Comparison of ENCODE assay signal across 8 mouse cellular contexts in genomic region chr5:32713042-32713702, GRCm38 (mm10).
DNase-seq lines count a peak whose midpoint lies in the region; ATAC-seq and TF ChIP-seq lines count a peak whose summit lies in the region.

No protein-coding gene starts in this region.

- TF ChIP-seq CTCF in forebrain, postnatal 0 days (IDR thresholded peaks at IDR 0.05; ENCODE audit: low read depth): 0 out of 2 replicates have a peak, but pooled peaks have one; percentile 7
- no peak for TF ChIP-seq CTCF in liver, postnatal 0 days (IDR thresholded peaks at IDR 0.05; ENCODE audit: low read depth)

- no peak for DNase-seq in kidney, postnatal 36 days
- DNase-seq in NIH3T3 (ENCODE audit: low read depth) (peak; percentile 26), adipocyte (ENCODE audit: low spot score) (no peak)
- no peak for DNase-seq in forebrain, postnatal 0 days
- no peak for DNase-seq in liver, postnatal 0 days
- DNase-seq in spleen, postnatal 36 days (ENCODE audit: low spot score in 2 of 2): no peak
- DNase-seq in left cerebral cortex, adult 9 months (ENCODE audit: low spot score in 2 of 2): no peak

- TF ChIP-seq EP300 in liver, postnatal 0 days (IDR thresholded peaks at IDR 0.05; ENCODE audit: low read depth): no peak

- peak overlapping the region; percentile 53 for H3K4me3 ChIP-seq in kidney, embryonic 14.5 days (ENCODE audit: low read length)
- peak overlapping the region; percentile 53 for H3K4me3 ChIP-seq in forebrain, postnatal 0 days (ENCODE audit: low read depth, low read length)
- peak overlapping the region; percentile 63 for H3K4me3 ChIP-seq in liver, postnatal 0 days (ENCODE audit: low read depth, low read length)

- H3K9ac ChIP-seq in kidney, embryonic 14.5 days (ENCODE audit: low read depth, low read length): peak overlapping the region; percentile 63
- peak overlapping the region; percentile 61 for H3K9ac ChIP-seq in forebrain, postnatal 0 days
- H3K9ac ChIP-seq in liver, postnatal 0 days (replicated peaks): peak overlapping the region; percentile 45

- no peaks in the 10 kb centered on the region for H3K27me3 ChIP-seq in kidney, embryonic 14.5 days (ENCODE audit: control insufficient read depth, insufficient read depth, low read length)
- H3K27me3 ChIP-seq in forebrain, postnatal 0 days (ENCODE audit: insufficient read depth, low read length): no peaks in the 10 kb centered on the region
- no peaks in the 10 kb centered on the region for H3K27me3 ChIP-seq in liver, postnatal 0 days (ENCODE audit: insufficient read depth, low read length)

- no peaks in the 10 kb centered on the region for H3K36me3 ChIP-seq in kidney, embryonic 14.5 days (ENCODE audit: control insufficient read depth, insufficient read depth, low read length)
- H3K36me3 ChIP-seq in forebrain, postnatal 0 days (ENCODE audit: insufficient read depth): no peaks in the 10 kb centered on the region
- no peaks in the 10 kb centered on the region for H3K36me3 ChIP-seq in liver, postnatal 0 days (replicated peaks; ENCODE audit: insufficient read depth, low read length)

- ATAC-seq in kidney, embryonic 14.5 days (ENCODE audit: low FRiP score, low TSS enrichment): no peak; the same call in 1 of the 2 replicates
- ATAC-seq in forebrain, postnatal 0 days: peak; percentile 2; the same call in 1 of the 2 replicates
- ATAC-seq in liver, postnatal 0 days: peak; percentile 26; the same call in 1 of the 2 replicates

- H3K27ac ChIP-seq in kidney, embryonic 14.5 days (ENCODE audit: low read depth, low read length): peak overlapping the region; percentile 85
- H3K27ac ChIP-seq in forebrain, postnatal 0 days (ENCODE audit: low read depth, low read length): peak overlapping the region; percentile 85
- H3K27ac ChIP-seq in liver, postnatal 0 days (ENCODE audit: low read depth): peak overlapping the region; percentile 88

- H3K4me2 ChIP-seq in kidney, embryonic 14.5 days (replicated peaks; ENCODE audit: low read depth, low read length): peak overlapping the region; percentile 51
- H3K4me2 ChIP-seq in forebrain, postnatal 0 days (ENCODE audit: low read depth): peak overlapping the region; percentile 81
- peak overlapping the region; percentile 73 for H3K4me2 ChIP-seq in liver, postnatal 0 days (ENCODE audit: low read depth, low read length)

- 36% methylated on average over 2 of the region's 2 CpGs for WGBS in kidney, embryonic 14.5 days
- WGBS in forebrain, postnatal 0 days: 22% methylated on average over 2 of the region's 2 CpGs
- 17% methylated on average over 2 of the region's 2 CpGs for WGBS in liver, postnatal 0 days (ENCODE audit: insufficient replicate concordance)

- H3K9me3 ChIP-seq in kidney, embryonic 14.5 days (ENCODE audit: control insufficient read depth, low read length): no peaks in the 10 kb centered on the region
- H3K9me3 ChIP-seq in forebrain, postnatal 0 days (ENCODE audit: low read length): no peaks in the 10 kb centered on the region
- H3K9me3 ChIP-seq in liver, postnatal 0 days (ENCODE audit: low read length): no peaks in the 10 kb centered on the region

- no peaks in the 10 kb centered on the region for H3K4me1 ChIP-seq in kidney, embryonic 14.5 days (ENCODE audit: control insufficient read depth, insufficient read depth, low read length)
- peaks cover 6% of the 10 kb centered on the region; the same call in 1 of the 2 replicates for H3K4me1 ChIP-seq in forebrain, postnatal 0 days (ENCODE audit: insufficient read depth)
- H3K4me1 ChIP-seq in liver, postnatal 0 days (ENCODE audit: insufficient read depth): peaks cover 10% of the 10 kb centered on the region; the same call in 1 of the 2 replicates
